Mouse (Mus musculus) MEL-GATA-1-ER (cell line): Measurements from ENCODE around the gene 1600012H06Rik.
A peak's percentile ranks its signal among the peaks of the same experiment; 100 is the strongest.
"Not testable (repeated sequence)": the region's sequence is repeated elsewhere in the genome, so short reads cannot be mapped to it uniquely, and the experiment has no call there.

Source experiments
- DNase-seq: peaks from one replicate; pipeline ENCODE4 v3.0.0-alpha.2; 2012; ENCODE audit warnings: low read depth; ENCODE audit errors: extremely low read depth

The 1600012H06Rik gene

GRCm38 (mm10) chr17:14943009-14943728, at the start of gene 1600012H06Rik, which contains the start of gene Wdr27:
TSS of gene 1600012H06Rik (plus strand) at chr17:14943184.
TSS of gene Wdr27 (minus strand) at chr17:14943158.
- peak; percentile 91 for DNase-seq

- DNase-seq, result not testable (repeated sequence)
These were observed 47.9 kb upstream of the 1600012H06Rik start for GRCm38 (mm10) chr17:14895058-14895457.

- DNase-seq, result no peak
These were observed 44.0 kb upstream of the 1600012H06Rik start for GRCm38 (mm10) chr17:14898972-14899371.

- DNase-seq, result no peak
These were observed 39.8 kb upstream of the 1600012H06Rik start for GRCm38 (mm10) chr17:14903212-14903611.

DNA sequence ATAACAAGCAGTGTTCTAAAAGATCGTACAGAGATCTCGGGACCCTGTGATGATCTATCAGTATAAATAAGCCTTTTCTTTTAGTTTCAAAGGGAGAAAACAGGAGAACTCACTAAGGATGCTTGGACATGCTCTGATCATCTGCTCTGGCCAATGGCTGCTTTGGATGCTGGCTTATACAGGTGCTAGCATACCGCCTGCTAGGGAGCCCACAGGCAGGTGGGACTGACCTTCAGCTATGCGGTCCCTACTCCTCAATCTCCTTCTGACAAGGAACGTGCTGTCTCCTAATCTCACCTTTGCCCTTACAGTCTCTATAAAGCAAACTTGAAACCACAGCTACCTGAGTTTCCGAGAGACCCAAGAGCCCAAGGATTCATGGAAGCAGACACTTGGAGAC, 38.8 kb upstream of the 1600012H06Rik start:
- DNase-seq, result no peak

DNA sequence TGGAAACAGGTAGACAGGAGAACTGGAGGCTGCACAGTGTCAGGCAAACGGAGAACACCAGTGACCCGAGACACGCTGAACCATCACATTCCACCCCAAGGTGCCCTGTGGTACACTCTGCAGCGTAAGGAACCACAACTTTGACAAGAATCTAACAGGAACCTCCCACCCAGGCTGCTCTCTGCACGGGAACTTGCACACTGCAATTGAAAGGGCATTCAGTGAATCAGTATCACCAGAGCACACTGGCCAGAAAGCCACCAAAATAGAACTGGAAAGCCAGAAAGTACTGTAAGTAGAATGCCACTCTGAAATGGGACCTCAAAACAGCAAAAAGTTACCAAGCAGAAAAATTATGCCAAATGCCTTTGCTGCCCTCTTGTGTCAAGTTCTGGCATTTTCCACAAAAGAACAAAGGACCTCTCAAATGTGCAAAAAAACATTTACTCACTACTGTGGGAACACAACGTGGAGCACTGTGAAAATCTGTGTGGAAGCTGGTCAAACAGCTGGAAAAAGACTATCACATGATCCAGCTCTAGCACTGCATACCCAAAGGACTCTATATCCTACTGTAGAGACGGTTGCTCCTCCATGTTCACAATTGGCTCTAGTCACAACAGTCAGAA, 38.2 kb upstream of the 1600012H06Rik start:
- DNase-seq, result peak; percentile 32

DNA sequence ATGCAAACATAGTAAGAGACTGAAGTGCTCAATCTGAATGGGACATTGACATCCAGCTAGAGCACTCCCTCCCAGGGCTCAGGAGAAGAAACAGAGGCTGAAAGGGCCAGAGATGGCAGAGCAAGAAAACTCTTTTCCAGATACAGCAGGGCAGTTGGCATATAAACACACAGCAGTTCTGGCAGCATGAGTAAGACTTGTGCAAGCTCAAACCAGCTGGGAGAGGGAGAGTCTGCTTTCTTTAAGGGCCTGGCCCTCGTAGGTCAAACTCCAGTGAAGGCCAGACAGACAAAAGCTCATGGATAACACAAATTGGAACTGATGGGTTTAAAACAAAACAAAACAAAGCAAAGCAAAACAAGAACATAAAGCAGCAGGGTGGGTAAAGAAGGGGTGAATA, 36.4 kb upstream of the 1600012H06Rik start:
- DNase-seq, result no peak

DNA sequence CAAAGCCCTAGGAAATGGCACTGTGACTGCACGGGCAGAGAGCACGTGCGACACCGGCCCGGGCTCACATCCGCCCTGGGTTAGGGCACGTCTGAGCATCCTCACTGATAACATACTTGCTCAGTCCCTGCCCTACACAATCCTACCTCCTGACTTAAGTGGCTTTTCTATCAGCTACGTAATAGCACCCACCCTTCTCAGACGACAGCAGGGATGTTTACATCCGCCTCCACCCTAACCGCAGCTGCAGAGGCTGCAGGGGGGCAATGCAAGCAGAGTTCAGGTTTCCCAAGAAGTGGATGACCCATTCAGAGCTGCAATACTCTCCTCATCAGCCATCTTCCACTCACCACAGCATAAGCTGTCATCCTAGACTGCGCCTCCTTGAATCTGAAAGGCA, 35.8 kb upstream of the 1600012H06Rik start:
- no peak for DNase-seq

- DNase-seq, result no peak
These were observed 33.7 kb upstream of the 1600012H06Rik start for GRCm38 (mm10) chr17:14909331-14909730.

- no peak for DNase-seq
These were observed 32.2 kb upstream of the 1600012H06Rik start for GRCm38 (mm10) chr17:14910771-14911170.

DNA sequence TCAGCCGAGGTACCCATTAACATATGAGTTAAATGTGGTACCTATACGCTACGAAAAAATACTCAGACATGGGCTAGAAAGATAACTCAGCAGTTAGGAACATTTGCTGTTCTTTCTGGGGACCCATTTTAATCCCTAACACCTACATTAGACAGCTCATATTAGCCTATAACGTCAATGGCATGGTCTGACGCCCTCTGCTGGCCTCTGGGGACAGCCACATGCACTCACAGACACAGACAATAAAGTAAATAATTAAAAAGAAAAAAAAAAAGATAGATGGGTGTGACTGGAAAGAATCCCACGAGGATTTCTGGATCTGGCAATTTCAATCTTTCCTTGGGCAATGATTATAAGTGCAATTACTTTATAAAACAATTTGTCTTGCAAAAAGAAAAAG, 30.6 kb upstream of the 1600012H06Rik start:
- peak; percentile 26 for DNase-seq

GRCm38 (mm10) chr17:14912981-14913380, 30.0 kb upstream of the 1600012H06Rik start:
- DNase-seq, result no peak

DNA sequence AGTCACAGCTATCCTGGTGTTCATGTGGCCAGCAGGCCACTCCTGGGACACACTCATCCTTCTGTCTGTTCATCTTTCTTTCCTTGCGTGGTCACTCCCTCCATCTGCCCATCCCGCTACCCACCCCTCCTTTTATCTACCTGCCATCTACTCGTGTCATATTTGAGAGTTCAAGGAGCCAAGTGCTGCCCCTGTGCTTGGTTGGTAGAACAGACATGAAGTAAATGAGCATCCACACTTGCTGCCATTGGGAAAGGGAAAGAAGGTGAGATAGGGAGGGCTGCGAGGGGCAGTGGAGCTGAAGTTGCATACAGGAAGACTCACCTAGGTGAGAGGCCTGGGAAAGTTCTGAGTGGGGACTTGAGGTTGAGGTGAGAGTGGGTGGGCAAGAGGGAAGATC, 28.6 kb upstream of the 1600012H06Rik start:
- no peak for DNase-seq

- no peak for DNase-seq
These were observed 25.1 kb upstream of the 1600012H06Rik start for GRCm38 (mm10) chr17:14917866-14918265.

GRCm38 (mm10) chr17:14921582-14921981, 21.4 kb upstream of the 1600012H06Rik start:
- DNase-seq, result no peak

GRCm38 (mm10) chr17:14927644-14928218, 15.3 kb upstream of the 1600012H06Rik start:
- no peak for DNase-seq

- DNase-seq, result no peak
These were observed 14.4 kb upstream of the 1600012H06Rik start for GRCm38 (mm10) chr17:14928631-14929030.

DNA sequence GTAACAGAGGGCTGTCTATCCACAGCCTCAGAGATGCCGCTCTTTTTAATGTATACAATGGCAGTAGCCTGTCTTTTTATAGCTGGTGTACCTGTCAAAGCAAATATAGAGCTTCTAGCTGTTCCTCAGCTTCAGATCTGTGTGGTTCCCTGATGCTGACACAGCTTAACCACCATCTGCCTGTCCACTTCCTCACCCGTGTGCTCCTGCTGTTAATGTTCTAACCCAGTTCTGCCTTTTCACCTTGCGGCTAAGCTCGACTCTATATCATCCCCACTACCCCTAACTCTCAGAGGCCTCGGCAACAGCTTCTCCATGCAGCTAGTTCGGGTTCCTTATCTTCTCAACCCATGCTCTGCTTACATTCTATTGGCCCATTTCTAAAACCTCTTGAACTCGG, 12.3 kb upstream of the 1600012H06Rik start:
- DNase-seq, result no peak

DNA sequence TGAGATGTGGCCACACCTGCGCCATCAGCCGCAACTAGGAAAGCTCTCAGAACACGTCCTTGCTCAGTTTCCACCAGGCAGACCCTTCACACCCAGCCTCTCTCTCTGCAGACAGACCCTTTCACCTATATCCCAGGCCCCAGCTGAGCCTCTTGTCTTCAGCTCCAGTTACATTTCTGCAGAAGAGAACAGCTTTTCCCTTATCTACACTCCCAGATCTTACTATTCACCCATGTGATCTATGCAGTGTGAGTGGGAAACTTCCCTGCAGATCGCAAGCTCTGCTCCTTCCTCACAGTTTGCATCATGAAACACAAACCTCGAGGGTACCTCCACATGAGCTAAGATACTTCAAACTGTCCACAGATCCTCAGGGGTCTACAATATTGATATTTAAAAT, 11.5 kb upstream of the 1600012H06Rik start:
- DNase-seq, result no peak

GRCm38 (mm10) chr17:14935280-14935679, 7.7 kb upstream of the 1600012H06Rik start:
- not testable (repeated sequence) for DNase-seq

GRCm38 (mm10) chr17:14935841-14936605, 7.0 kb upstream of the 1600012H06Rik start:
- DNase-seq, result no peak

DNA sequence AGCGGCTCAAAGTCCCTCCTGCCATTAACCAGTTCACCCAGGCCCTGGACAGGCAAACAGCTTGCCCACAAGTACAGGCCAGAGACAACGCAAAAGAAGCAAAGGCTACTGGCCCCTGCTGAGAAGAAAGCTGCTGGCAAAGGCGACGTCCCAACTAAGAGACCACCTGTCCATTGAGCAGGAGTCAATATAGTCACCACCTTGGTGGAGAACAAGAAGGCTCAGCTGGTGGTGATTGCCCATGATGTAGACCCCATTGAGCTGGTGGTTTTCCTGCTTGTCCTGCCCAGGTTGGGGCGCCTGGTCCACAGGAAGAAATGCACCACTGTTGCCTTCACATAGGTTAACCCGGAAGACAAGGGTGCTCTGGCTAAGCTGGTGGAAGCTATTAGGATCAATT, 803 bp upstream of the 1600012H06Rik start:
- not testable (repeated sequence) for DNase-seq
